Mouse (Mus musculus) liver, embryonic 16.5 days (tissue): Measurements from ENCODE around the gene Stk17b. TPM values are rescaled to one million over a fixed set of nuclear protein-coding genes. Genes with fewer than 3 reads are reported as not detected.

Experiments used
- ATAC-seq: fragments of 200-750 bp; cut with Nextera tagmentation; 2 replicates; pipeline ENCODE4 v1.8.0; 2017; ENCODE audit warnings: low read depth, mild to moderate bottlenecking, moderate number of reproducible peaks, moderate library complexity
- H3K27ac ChIP-seq: fragments of 300-500 bp; sonication (generic); 2 replicates; pipeline ENCODE4 v1.5.1; 2014; ENCODE audit warnings: mild to moderate bottlenecking, low read length
- H3K27me3 ChIP-seq: fragments of 300-500 bp; sonication (generic); 2 replicates; pipeline ENCODE4 v1.6.1; 2014; ENCODE audit warnings: low read depth, low read length, mixed read lengths; ENCODE audit not compliant: control insufficient read depth, insufficient read depth
- H3K36me3 ChIP-seq: fragments of 300-500 bp; sonication (generic); 2 replicates; pipeline ENCODE4 v1.6.1; 2014; ENCODE audit warnings: mild to moderate bottlenecking; ENCODE audit not compliant: control insufficient read depth, insufficient read depth
- H3K4me1 ChIP-seq: fragments of 300-500 bp; sonication (generic); 2 replicates; pipeline ENCODE4 v1.6.1; 2014; ENCODE audit warnings: low read depth, low read length, mixed read lengths; ENCODE audit not compliant: control insufficient read depth
- H3K4me2 ChIP-seq: fragments of 300-500 bp; sonication (generic); 2 replicates; pipeline ENCODE4 v1.6.1; 2014; ENCODE audit warnings: low read depth, low read length, mixed read lengths
- H3K4me3 ChIP-seq: fragments of 300-500 bp; sonication (generic); 2 replicates; pipeline ENCODE4 v1.5.1; 2014; ENCODE audit warnings: low read depth, mild to moderate bottlenecking, low read length
- H3K9ac ChIP-seq: fragments of 300-500 bp; sonication (generic); 2 replicates; pipeline ENCODE4 v1.6.1; 2014; ENCODE audit warnings: low read depth, low read length
- H3K9me3 ChIP-seq: fragments of 300-500 bp; sonication (generic); replicated peaks from 2 replicates; pipeline ENCODE4 v1.6.1; 2016; ENCODE audit warnings: low read length; ENCODE audit not compliant: control insufficient read depth
- WGBS: fragments of 180-500 bp; shearing (Covaris S2); extraction: QIAGEN DNeasy Blood & Tissue Kit; methylation state at CpG from one replicate; pipeline ENCODE4 v1.1.7; 2014; ENCODE audit not compliant: insufficient replicate concordance; 5-methylcytosine and 5-hydroxymethylcytosine counted together
- polyA plus RNA-seq: library from polyadenylated mRNA; unstranded; fragments of >200 nt; fragmentation: Nextera tagmentation; extraction: Ambion mirVana; gene quantifications from 2 replicates; pipeline ENCODE4 v1.2.1, GENCODE M21; 2015

Stk17b gene
- polyA plus RNA-seq, result 21.7 and 22.9 TPM in 2 replicates

GRCm38 (mm10) chr1:53784721-53785418 is at the start of gene Stk17b:
Gene Stk17b, minus strand, starts transcription at chr1:53785224.
- H3K27me3 ChIP-seq, result no peaks in the 10 kb centered on the region
- H3K4me1 ChIP-seq, result peaks cover 7% of the 10 kb centered on the region
- H3K4me2 ChIP-seq, result peak within 1 kb of the TSS; percentile 68
- H3K9ac ChIP-seq, result peak within 1 kb of the TSS; percentile 93
- ATAC-seq, result peak; percentile 95
- under 1% methylated on average over 77 of the region's 81 CpGs for WGBS
- no peaks in the 10 kb centered on the region for H3K36me3 ChIP-seq
- peak within 1 kb of the TSS; percentile 91 for H3K4me3 ChIP-seq
- H3K9me3 ChIP-seq, result no peaks in the 10 kb centered on the region
- H3K27ac ChIP-seq, result peak within 1 kb of the TSS; percentile 94

DNA sequence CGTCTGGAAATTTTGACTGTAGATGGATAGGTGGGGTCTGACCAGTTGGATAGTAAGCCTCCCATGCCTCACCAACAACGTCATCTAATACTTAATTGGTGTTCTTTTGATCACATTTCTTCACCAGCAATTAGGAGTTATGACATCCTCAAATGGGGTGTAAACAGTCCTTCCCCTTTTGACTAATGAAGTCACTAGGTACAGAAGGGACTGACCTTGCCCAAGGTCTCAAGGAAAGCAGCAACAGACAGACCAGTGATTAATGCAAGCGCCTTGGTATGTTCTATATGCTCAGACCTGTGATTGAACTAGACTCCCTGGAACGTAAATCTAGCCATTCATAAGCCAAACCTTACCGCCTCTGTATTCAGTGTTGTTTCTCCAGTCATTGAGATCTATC is 45.3 kb upstream of the Stk17b start:
- Histone ChIP-seq H3K4me1 (no peaks in the 10 kb centered on the region), H3K27me3 (no peaks in the 10 kb centered on the region), H3K4me3 (no peak overlapping the region), H3K36me3 (no peaks in the 10 kb centered on the region), H3K9ac (no peak overlapping the region), H3K27ac (no peak overlapping the region), H3K4me2 (no peak overlapping the region), H3K9me3 (no peaks in the 10 kb centered on the region)
- WGBS, result 63% methylated on average over 5 of the region's 5 CpGs
- no peak for ATAC-seq

GRCm38 (mm10) chr1:53829089-53829488 is 44.1 kb upstream of the Stk17b start:
- no peak for ATAC-seq
- H3K4me2 ChIP-seq, result no peak overlapping the region
- no peaks in the 10 kb centered on the region for H3K9me3 ChIP-seq
- no peaks in the 10 kb centered on the region for H3K27me3 ChIP-seq
- H3K27ac ChIP-seq, result no peak overlapping the region
- H3K36me3 ChIP-seq, result no peaks in the 10 kb centered on the region
- no peaks in the 10 kb centered on the region for H3K4me1 ChIP-seq
- WGBS, result 62% methylated on average over 9 of the region's 9 CpGs
- H3K9ac ChIP-seq, result no peak overlapping the region
- no peak overlapping the region for H3K4me3 ChIP-seq

DNA sequence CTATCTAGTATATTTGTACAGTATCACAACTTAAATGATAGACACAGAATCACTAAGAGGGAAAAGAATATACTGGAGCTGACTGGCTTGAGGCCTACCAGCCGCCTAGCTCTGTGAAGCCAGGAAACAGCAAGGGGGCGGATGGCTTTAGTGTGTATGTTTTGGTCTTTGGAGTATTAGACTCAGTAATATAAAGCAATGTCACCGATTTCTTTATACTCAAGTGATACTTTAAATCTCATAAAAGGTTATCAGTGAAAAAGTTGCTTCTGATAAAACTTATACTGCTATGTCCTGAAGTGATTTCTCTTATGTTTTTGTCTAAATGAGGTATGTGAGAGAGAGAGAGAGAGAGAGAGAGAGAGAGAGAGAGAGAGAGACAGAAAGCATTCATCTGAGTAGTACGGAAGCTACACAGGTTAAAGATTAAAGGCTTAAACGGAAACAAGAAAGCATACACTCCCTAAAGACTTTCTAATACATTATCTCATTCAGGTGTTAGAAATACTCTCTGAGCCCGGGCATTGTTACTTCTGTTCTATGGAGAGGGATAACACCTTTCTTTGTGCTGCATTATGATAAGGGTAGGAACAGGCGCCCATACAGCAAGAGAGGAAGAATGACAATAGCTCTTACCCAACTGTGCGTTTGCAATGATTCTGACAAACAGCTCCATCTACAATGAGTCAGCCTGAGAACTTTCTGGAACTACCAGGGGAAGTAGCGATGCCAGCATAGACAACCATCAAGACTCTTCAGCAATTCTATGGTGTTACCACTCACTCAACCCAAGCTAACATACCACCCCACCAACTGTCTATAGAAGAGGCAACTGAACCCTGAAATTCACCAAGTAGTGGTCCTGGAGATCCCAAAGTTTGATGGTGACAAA is 39.7 kb upstream of the Stk17b start:
- 57% methylated on average over 9 of the region's 9 CpGs for WGBS
- Histone ChIP-seq H3K9me3 (no peaks in the 10 kb centered on the region), H3K27ac (peak overlapping the region; percentile 67; the same call in 1 of the 2 replicates), H3K4me2 (no peak overlapping the region), H3K27me3 (no peaks in the 10 kb centered on the region), H3K9ac (no peak overlapping the region), H3K4me1 (no peaks in the 10 kb centered on the region), H3K4me3 (no peak overlapping the region), H3K36me3 (no peaks in the 10 kb centered on the region)
- no peak for ATAC-seq

DNA sequence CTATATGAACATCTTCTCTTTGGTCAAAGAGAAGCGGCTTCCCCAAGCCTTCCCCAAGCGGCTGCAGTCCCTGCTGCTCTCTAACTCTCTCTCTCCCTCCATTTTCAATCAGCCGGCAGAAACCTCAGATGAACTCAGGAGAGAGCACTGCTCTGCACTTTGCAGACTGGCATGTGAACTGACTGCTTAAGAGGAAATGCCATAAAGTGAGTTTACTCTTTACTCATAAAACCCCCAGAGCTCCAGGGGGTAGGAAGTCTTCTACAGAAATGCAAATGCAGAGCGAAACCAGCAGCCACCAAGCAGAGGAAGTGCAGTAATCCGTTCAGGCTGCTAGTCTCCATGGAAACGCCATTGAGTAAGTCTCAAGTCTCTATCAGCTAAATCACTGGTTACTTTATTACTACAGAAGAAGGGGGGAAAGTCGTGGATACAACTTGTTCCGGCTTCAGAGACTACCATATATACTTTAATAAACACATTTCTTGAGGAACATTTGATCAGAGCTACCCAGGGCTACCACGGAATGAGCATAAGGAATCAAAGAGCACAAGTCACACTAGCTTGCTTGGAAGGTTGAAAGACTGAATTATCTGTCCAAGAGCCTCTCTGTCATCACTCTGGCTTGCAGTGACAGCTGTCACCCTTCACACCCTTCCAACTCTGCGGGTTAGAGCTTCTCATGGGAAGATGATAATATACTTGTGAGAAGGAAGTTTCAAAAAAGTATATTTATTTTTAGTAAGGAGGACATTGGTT is 38.8 kb upstream of the Stk17b start:
- ATAC-seq, result peak; percentile 48; the same call in 1 of the 2 replicates
- Histone ChIP-seq H3K36me3 (no peaks in the 10 kb centered on the region), H3K27ac (peak overlapping the region; percentile 74), H3K9me3 (no peaks in the 10 kb centered on the region), H3K4me1 (no peaks in the 10 kb centered on the region), H3K9ac (no peak overlapping the region), H3K4me2 (0 out of 2 replicates have a peak overlapping the region, but pooled peaks have one; percentile 20), H3K27me3 (no peaks in the 10 kb centered on the region), H3K4me3 (0 out of 2 replicates have a peak overlapping the region, but pooled peaks have one; percentile 26)
- WGBS, result 5% methylated on average over 10 of the region's 10 CpGs

DNA sequence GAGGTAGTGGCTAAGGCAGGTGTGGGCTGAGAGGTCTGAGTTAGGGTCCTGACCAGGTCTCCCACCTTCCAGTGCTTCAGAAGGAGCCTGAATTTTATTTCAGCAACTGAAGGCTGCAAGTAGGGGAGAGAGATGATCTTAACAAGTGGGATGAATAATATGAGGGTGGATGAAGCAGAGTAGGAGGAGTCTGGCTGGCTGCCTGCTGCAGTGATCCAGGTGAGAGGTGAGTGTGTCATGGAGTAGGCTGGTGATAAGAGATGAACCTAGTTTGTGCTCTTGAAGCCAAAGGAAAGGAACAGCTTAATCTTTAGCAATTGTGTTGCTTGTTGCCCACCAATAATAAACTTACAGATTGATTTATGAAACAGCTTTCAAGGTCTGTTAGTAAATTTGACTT is 37.0 kb upstream of the Stk17b start:
- no peaks in the 10 kb centered on the region for H3K27me3 ChIP-seq
- no peaks in the 10 kb centered on the region for H3K9me3 ChIP-seq
- H3K27ac ChIP-seq, result no peak overlapping the region
- H3K9ac ChIP-seq, result no peak overlapping the region
- ATAC-seq, result no peak
- H3K4me1 ChIP-seq, result no peaks in the 10 kb centered on the region
- H3K4me3 ChIP-seq, result no peak overlapping the region
- H3K4me2 ChIP-seq, result no peak overlapping the region
- H3K36me3 ChIP-seq, result no peaks in the 10 kb centered on the region

DNA sequence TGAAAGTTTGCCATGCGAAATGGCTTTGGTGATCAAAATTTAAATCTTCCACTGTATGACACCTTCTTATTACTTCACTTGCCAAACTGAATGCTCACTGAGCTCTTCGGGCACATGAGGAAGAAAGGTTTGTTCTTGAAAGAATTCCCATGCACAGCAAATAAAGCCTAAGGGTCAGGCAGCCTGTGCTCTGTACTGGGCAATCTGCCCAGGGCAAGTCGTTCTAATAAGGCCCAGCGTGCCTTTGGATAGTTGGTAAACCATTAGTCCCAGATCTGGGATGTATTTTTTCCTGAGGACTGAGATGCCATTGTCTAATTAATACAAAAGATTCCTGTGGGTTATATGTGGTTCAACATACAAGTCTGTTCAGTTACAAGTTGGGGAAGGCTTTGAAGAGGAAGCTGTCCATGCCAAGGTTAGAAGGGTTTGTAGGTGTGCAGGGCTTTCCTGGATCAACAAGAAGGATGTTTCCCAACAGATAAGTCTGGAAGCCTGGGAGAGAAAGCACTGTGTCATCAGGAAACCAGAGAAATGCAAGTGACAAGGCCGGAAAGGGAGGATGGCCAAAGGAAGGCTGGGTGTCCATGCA is 35.1 kb upstream of the Stk17b start:
- Histone ChIP-seq H3K27ac (no peak overlapping the region), H3K4me3 (no peak overlapping the region), H3K27me3 (no peaks in the 10 kb centered on the region), H3K36me3 (no peaks in the 10 kb centered on the region), H3K4me2 (no peak overlapping the region), H3K4me1 (no peaks in the 10 kb centered on the region), H3K9me3 (no peaks in the 10 kb centered on the region), H3K9ac (no peak overlapping the region)
- 48% methylated on average over 5 of the region's 5 CpGs for WGBS
- ATAC-seq, result no peak

DNA sequence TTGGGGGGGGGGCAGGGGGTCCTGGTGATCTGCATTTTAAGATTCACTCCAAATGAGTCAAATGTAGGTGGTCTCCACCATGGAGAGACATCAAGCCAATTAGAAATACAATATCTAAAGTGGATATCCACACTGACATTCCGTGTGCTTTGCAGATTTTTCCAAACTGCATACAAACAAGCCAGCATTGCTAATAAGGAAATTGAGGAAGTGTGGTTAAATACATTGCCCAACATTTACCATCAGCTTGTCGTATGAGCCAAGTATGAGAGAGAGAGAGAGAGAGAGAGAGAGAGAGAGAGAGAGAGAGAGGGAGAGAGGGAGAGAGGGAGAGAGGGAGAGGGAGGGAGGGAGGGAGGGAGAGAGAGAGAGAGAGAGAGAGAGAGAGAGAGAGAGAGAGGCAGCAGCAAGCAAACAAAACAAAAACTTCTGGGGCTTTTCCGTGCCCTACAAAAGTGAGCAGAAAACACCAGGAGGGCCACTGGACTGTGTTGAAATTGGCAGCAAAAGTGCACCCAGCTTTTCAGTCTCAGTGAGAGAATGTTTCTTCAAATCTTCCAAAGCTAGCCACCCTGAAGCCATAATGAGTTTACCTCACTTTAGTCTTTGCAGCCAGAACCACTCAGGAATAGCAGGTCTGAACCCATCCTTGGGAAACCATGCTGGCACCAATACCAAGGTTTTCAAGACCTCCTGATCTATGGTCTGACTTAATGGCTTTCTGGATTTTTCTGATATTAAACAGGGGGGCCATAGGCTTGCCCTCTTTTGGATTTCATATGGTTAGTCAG is 33.2 kb upstream of the Stk17b start:
- WGBS, result 34% methylated on average over 3 of the region's 3 CpGs
- Histone ChIP-seq H3K27me3 (no peaks in the 10 kb centered on the region), H3K9ac (no peak overlapping the region), H3K4me2 (no peak overlapping the region), H3K4me1 (no peaks in the 10 kb centered on the region), H3K9me3 (no peaks in the 10 kb centered on the region), H3K4me3 (no peak overlapping the region), H3K27ac (no peak overlapping the region), H3K36me3 (no peaks in the 10 kb centered on the region)
- ATAC-seq, result no peak
